Mouse (Mus musculus) c-Kit-positive CD71-negative TER-119-negative erythroid progenitor cells, embryonic 14.5 days (primary cell): ENCODE results near the gene Tsg101.

Source experiments
- DNase-seq: peaks from one replicate; pipeline ENCODE4 v3.0.0-alpha.2; 2013; ENCODE audit warnings: low read depth

Gene Tsg101

GRCm38 (mm10) chr7:46876841-46877240, 42.9 kb downstream of the Tsg101 start:
- no peak for DNase-seq

GRCm38 (mm10) chr7:46871988-46872387, 47.8 kb downstream of the Tsg101 start:
- no peak for DNase-seq

DNA sequence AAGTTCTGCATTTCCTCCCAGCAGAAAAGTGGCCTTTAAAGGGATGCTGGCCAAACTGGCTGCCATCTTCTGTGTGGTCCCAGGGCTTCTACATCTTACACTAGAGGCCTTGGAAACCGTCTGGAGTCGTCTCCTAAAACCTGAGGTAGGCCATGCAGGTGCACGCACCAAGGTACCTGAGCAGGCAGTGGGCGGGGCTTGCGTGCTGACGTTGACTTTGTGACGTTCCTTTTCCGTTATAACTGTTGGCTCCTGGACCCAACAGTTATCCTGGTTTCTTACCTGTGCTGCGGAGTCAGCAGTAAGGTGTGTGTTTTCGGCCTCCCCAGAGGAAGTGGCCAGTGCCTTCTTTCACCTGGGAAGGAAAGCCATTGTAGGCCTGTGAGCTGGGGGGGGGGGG, 58.8 kb downstream of the Tsg101 start, which contains the start of gene Ldhc:
Gene Ldhc, plus strand, starts transcription at position 208 of the 400 bp plus-strand sequence.
- DNase-seq, result no peak

- no peak for DNase-seq
These were observed 60.7 kb downstream of the Tsg101 start for GRCm38 (mm10) chr7:46859031-46859430.

DNA sequence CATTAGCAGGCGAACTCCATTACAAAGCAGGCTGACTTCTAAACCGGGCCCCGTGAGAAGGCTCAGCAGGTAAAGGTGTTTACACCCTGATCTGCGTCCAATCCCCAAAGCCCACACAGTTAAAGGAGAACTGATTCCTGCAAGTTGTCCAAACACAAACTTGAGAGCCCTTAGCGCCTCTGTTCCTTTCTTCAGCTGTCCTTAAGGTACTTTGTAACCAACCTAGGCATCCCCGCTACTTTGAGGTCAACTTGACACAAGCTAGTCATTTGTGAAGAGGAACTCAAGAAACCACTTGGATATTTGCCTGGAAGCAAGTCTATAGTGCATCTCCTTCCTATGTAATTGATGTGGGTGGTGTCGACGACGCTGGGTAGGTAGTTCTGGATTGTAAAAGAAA, 62.3 kb downstream of the Tsg101 start:
- DNase-seq, result no peak

GRCm38 (mm10) chr7:46855866-46856560, 63.8 kb downstream of the Tsg101 start:
- DNase-seq, result no peak

GRCm38 (mm10) chr7:46853365-46853764, 66.4 kb downstream of the Tsg101 start:
- DNase-seq, result no peak

GRCm38 (mm10) chr7:46852666-46853065, 67.1 kb downstream of the Tsg101 start:
- DNase-seq, result no peak

DNA sequence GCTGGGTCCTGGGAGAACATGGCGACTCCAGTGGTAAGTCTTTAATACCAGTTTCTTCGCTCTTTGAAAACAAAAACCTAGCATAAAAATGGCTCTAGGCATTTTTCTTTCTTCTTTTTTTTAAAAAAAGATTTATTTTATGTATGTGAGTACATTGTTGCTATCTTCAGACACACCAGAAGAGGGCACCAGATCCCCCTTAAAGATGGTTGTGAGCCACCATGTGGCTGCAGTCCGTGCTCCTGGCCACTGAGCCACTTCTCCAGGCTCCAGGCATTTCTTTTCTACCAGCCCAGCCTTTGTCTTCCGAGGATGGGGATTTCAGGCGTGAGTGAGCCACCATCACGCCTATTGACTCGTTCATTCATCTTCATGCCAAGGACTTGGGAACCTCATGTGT, 68.7 kb downstream of the Tsg101 start:
- DNase-seq, result no peak

DNA sequence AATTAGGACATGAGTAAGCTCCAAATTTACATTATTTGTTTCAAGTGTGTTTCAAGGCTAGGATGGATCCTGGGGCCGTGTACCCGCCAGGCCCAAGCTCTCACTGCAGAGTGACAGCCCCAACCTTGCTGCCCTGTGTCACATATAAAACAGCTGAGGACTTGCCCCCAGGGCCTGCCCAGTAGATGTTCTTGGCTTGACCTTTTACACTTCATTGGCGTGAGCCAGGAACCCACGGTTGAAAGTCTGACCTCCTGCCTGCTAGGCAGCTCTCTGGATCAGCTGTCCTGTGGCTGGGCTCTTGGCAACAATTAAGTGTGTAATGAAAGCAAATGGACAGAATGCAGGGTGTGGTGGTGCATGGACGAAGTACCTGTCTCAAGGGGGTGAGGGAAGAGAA, 70.5 kb downstream of the Tsg101 start:
- no peak for DNase-seq

DNA sequence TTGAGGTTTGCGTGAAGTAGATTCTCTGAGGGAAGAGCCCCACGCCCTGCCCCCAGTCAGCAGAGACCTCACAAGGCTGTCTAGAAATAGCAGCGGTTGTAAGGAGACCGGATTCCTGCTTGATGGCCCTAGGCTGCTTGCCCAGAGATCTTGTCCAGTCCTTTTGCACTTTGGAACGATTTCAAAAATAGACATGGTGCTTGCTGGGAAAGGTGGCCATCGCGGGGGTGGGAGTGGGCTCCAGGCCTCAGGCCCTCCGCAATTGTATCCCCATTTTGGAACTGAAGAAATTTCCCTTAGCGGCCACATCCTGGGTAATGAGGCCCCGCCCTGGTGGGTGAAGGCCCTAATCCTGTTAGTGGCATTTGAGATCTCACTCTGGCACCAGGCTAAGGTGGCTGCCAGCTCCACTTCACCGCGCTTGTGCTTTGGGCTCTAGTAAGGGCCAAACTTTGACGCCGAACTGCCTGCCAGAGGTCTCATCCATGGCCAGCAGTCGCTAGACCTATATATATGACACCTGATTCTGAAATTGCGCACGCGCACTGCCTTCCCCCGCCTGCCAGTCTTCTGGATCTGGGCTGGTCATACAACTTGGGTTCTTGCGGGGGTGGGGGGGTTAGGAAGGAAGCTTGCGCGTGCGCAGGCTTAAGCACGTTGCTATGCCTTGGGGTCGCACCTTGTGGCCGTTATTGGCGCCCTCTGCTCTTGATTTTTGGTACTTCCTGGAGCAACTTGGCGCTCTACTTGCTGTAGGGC, 73.1 kb downstream of the Tsg101 start:
- DNase-seq, result peak; percentile 70

DNA sequence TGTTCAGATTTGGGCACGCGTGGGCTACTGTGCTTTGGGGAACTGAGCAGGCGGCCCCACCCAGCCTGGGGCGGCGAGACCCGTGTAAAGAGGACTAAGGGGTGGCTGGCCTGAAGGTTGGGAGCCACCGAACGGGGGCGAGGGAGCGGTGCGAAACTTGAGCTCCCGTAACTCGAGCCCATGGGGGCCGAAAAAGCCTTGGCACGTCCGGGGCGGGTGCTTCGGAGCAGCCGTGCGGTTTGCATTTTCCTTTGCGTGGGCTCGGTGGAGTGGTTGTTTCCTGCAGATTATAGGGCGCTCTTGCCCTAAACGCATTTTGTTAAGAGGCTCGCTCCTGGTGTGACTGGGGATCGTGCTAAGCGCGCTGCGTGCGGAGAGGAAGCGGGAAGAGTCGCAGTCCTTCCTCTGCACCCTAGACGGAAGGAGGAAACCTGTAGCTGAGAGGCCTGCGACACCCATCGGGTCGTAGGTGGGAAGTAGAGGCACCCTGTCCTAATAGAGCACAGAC, 73.7 kb downstream of the Tsg101 start:
- no peak for DNase-seq

- DNase-seq, result peak; percentile 85
These were observed 74.4 kb downstream of the Tsg101 start for GRCm38 (mm10) chr7:46845211-46845977.

DNA sequence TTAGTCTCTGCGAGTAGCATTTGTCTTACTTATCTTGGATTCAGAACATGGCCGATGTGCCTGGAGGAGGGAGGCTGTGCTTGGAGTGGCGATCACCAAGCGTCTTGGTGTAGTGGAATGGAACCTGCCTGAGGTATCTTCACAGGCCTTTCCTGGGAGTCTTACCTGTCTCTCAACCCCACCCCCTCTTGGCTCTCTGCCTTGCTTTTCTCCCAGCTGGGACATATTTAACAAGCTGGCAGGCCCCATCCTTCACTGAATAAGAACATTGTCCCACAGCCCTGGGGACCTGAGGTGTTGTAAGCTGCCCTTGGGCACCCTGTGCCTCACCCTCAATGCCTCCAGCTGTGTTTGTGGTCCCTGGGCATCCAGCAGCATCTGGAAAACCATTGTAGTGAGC, 76.2 kb downstream of the Tsg101 start:
- no peak for DNase-seq

GRCm38 (mm10) chr7:46842278-46842677, 77.5 kb downstream of the Tsg101 start:
- DNase-seq, result no peak

DNA sequence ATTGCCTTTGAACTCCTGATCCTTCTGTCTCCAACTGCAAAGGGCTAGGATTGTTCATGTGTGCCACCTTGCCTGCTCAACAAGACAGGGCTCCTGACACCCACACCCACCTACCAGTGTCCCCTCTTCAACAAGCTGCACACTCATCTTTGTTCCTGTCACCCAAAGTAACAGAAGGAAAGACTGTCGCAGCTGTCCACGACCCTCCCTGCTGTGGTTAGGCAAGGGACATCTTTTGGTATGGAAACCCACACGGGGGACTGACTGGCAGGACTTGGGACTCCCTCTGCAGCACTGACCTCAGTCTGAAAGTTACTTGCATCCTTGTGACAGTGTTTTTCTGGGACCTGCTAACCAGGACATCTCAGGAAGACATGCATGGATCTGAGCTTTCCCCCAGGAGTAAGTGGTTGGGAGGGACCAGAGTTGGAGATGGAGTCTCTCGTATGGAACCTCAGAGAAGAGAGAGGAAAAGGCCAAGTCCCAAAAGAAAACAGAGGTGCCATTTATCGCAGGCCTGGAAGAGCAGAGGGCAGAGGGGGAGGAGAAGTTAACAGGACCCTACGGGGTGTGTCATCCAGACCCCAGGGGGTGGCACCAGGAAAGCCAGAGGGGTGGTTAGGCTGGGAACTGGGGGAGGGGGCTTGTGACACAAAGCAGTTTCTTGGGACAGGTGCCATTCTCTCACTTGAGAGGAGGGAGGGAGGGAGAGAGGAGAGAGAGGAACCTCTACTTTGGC, 78.8 kb downstream of the Tsg101 start, which contains the start of gene Ldha:
Gene Ldha, plus strand, starts transcription at position 689 of the 739 bp plus-strand sequence.
- DNase-seq, result no peak

- DNase-seq, result no peak
These were observed 79.4 kb downstream of the Tsg101 start for GRCm38 (mm10) chr7:46840326-46840725.

DNA sequence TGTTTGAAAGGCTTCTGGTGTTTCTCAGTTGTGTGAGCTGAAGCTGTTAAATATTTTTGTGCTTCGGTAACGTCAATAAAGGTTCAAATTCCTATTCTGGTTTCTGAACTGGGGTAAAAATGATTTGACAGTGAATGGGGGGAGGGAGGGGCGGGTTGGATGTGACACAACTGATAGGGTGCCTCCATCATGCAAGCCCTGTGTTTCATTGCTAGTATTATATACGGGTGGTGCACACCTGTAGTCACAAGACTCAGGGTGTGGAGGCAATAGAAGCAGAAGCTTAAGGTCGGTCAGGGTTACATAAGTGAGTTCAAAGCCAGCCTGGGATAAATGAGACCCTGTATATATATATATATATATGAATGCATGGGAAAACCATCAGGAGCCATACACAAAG, 79.9 kb downstream of the Tsg101 start:
- DNase-seq, result no peak

GRCm38 (mm10) chr7:46839446-46839845, 80.3 kb downstream of the Tsg101 start:
- no peak for DNase-seq
